Mouse (Mus musculus) neural tube, embryonic 13.5 days (tissue): ENCODE measurements around the gene Tm7sf2. TPM values are rescaled to one million over a fixed set of nuclear protein-coding genes. Genes with fewer than 3 reads are reported as not detected.

ENCODE experiments used
- ATAC-seq: fragments of 200-750 bp; cut with Nextera tagmentation; 2 replicates; pipeline ENCODE4 v1.8.0; 2017; ENCODE audit warnings: low read depth, mild to moderate bottlenecking, moderate TSS enrichment, moderate library complexity
- H3K27ac ChIP-seq: fragments of 300-500 bp; sonication (generic); replicated peaks from 2 replicates; pipeline ENCODE4 v1.5.1; 2015; ENCODE audit warnings: moderate library complexity, mild to moderate bottlenecking, inconsistent platforms
- H3K27me3 ChIP-seq: fragments of 300-500 bp; sonication (generic); 2 replicates; pipeline ENCODE4 v1.6.1; 2015; ENCODE audit warnings: mild to moderate bottlenecking, inconsistent platforms
- H3K36me3 ChIP-seq: fragments of 300-500 bp; sonication (generic); 2 replicates; pipeline ENCODE4 v1.6.1; 2015; ENCODE audit warnings: mild to moderate bottlenecking, inconsistent platforms
- H3K4me1 ChIP-seq: fragments of 300-500 bp; sonication (generic); replicated peaks from 2 replicates; pipeline ENCODE4 v1.6.1; 2015; ENCODE audit warnings: inconsistent platforms
- H3K4me2 ChIP-seq: fragments of 300-500 bp; sonication (generic); 2 replicates; pipeline ENCODE4 v1.6.1; 2015; ENCODE audit warnings: inconsistent platforms, mild to moderate bottlenecking, moderate library complexity
- H3K4me3 ChIP-seq: fragments of 300-500 bp; sonication (generic); 2 replicates; pipeline ENCODE4 v1.5.1; 2015; ENCODE audit warnings: mild to moderate bottlenecking, inconsistent platforms
- H3K9ac ChIP-seq: fragments of 300-500 bp; sonication (generic); 2 replicates; pipeline ENCODE4 v1.6.1; 2015; ENCODE audit warnings: moderate library complexity, mild to moderate bottlenecking, inconsistent platforms
- H3K9me3 ChIP-seq: fragments of 300-500 bp; sonication (generic); 2 replicates; pipeline ENCODE4 v1.6.1; 2016; ENCODE audit warnings: inconsistent platforms
- WGBS: fragments of 180-500 bp; shearing (Covaris S2); methylation state at CpG from one replicate; pipeline ENCODE4 v1.1.7; 2015; 5-methylcytosine and 5-hydroxymethylcytosine counted together
- polyA plus RNA-seq: library from polyadenylated mRNA; unstranded; fragments of >200 nt; fragmentation: Nextera tagmentation; extraction: Ambion mirVana; gene quantifications from 2 replicates; pipeline ENCODE4 v1.2.1, GENCODE M21; 2015

Gene Tm7sf2
- polyA plus RNA-seq, 1 experiment from 2014 or later = 49.6 TPM

- Histone ChIP-seq H3K4me1 (peaks cover 50% of the 10 kb centered on the region), H3K27ac (peak overlapping the region; percentile 95), H3K4me2 (peak overlapping the region; percentile 95), H3K9ac (peak overlapping the region; percentile 86), H3K27me3 (no peaks in the 10 kb centered on the region), H3K36me3 (peaks cover 34% of the 10 kb centered on the region), H3K4me3 (peak overlapping the region; percentile 59), H3K9me3 (no peaks in the 10 kb centered on the region)
- 26% methylated on average over 5 of the region's 5 CpGs for WGBS
- peak; percentile 8; the same call in 1 of the 2 replicates for ATAC-seq
Measured at GRCm38 (mm10) chr19:6066571-6066970, 1.6 kb downstream of the Tm7sf2 start.

- 0 out of 2 replicates have a peak overlapping the region, but pooled peaks have one; percentile 88 for H3K4me3 ChIP-seq
- peaks cover 19% of the 10 kb centered on the region for H3K36me3 ChIP-seq
- H3K4me2 ChIP-seq = peak overlapping the region; percentile 100
- no peaks in the 10 kb centered on the region for H3K27me3 ChIP-seq
- 93% methylated on average over 6 of the region's 6 CpGs for WGBS
- ATAC-seq = no peak
- H3K9ac ChIP-seq = peak overlapping the region; percentile 97
- H3K27ac ChIP-seq = no peak overlapping the region
- peaks cover 63% of the 10 kb centered on the region for H3K4me1 ChIP-seq
- no peaks in the 10 kb centered on the region for H3K9me3 ChIP-seq
Measured at GRCm38 (mm10) chr19:6063081-6063480, 5.1 kb downstream of the Tm7sf2 start.

GRCm38 (mm10) chr19:6062418-6062817 is 5.8 kb downstream of the Tm7sf2 start:
- no peaks in the 10 kb centered on the region for H3K9me3 ChIP-seq
- WGBS = 69% methylated on average over 5 of the region's 5 CpGs
- ATAC-seq = no peak
- H3K27ac ChIP-seq = peak overlapping the region; percentile 94; the same call in 1 of the 2 replicates
- peak overlapping the region; percentile 100 for H3K4me2 ChIP-seq
- H3K27me3 ChIP-seq = no peaks in the 10 kb centered on the region
- peaks cover 19% of the 10 kb centered on the region for H3K36me3 ChIP-seq
- peaks cover 58% of the 10 kb centered on the region for H3K4me1 ChIP-seq
- peak overlapping the region; percentile 88 for H3K4me3 ChIP-seq
- peak overlapping the region; percentile 97 for H3K9ac ChIP-seq

GRCm38 (mm10) chr19:6061641-6062302 is 6.4 kb downstream of the Tm7sf2 start:
- no peaks in the 10 kb centered on the region for H3K9me3 ChIP-seq
- H3K4me2 ChIP-seq = peak overlapping the region; percentile 100
- peak overlapping the region; percentile 94 for H3K27ac ChIP-seq
- peak overlapping the region; percentile 97 for H3K9ac ChIP-seq
- H3K36me3 ChIP-seq = peaks cover 19% of the 10 kb centered on the region
- no peaks in the 10 kb centered on the region for H3K27me3 ChIP-seq
- ATAC-seq = peak; percentile 2; the same call in 1 of the 2 replicates
- peaks cover 55% of the 10 kb centered on the region for H3K4me1 ChIP-seq
- peak overlapping the region; percentile 88 for H3K4me3 ChIP-seq
- 2% methylated on average over 44 of the region's 44 CpGs for WGBS

- Histone ChIP-seq H3K9ac (peak within 1 kb of the TSS; percentile 97), H3K9me3 (no peaks in the 10 kb centered on the region), H3K27ac (peak within 1 kb of the TSS; percentile 94), H3K36me3 (peaks cover 19% of the 10 kb centered on the region), H3K4me3 (peak within 1 kb of the TSS; percentile 88), H3K4me1 (peaks cover 55% of the 10 kb centered on the region), H3K4me2 (peak within 1 kb of the TSS; percentile 100), H3K27me3 (no peaks in the 10 kb centered on the region)
- ATAC-seq = peak; percentile 70
- under 1% methylated on average over 58 of the region's 58 CpGs for WGBS
Measured at GRCm38 (mm10) chr19:6061021-6061533, 7.1 kb downstream of the Tm7sf2 start, which contains the start of gene Znhit2. Znhit2 (plus strand) TSS chr19:6061192.

GRCm38 (mm10) chr19:6058966-6059365 is 9.2 kb downstream of the Tm7sf2 start:
- no peaks in the 10 kb centered on the region for H3K27me3 ChIP-seq
- no peaks in the 10 kb centered on the region for H3K9me3 ChIP-seq
- ATAC-seq = no peak
- peak overlapping the region; percentile 92 for H3K4me3 ChIP-seq
- peaks cover 50% of the 10 kb centered on the region for H3K4me1 ChIP-seq
- H3K4me2 ChIP-seq = peak overlapping the region; percentile 86
- peaks cover 39% of the 10 kb centered on the region for H3K36me3 ChIP-seq
- 87% methylated on average over 5 of the region's 5 CpGs for WGBS
- peak overlapping the region; percentile 96; the same call in 1 of the 2 replicates for H3K9ac ChIP-seq
- no peak overlapping the region for H3K27ac ChIP-seq

- WGBS = 32% methylated on average over 5 of the region's 5 CpGs
- Histone ChIP-seq H3K9me3 (no peaks in the 10 kb centered on the region), H3K27me3 (no peaks in the 10 kb centered on the region), H3K4me3 (peak overlapping the region; percentile 92), H3K4me2 (peak overlapping the region; percentile 86), H3K9ac (peak overlapping the region; percentile 96), H3K27ac (peak overlapping the region; percentile 87; the same call in 1 of the 2 replicates), H3K4me1 (peaks cover 47% of the 10 kb centered on the region), H3K36me3 (peaks cover 43% of the 10 kb centered on the region)
- ATAC-seq = no peak
Measured at GRCm38 (mm10) chr19:6058513-6058912, 9.7 kb downstream of the Tm7sf2 start.

GRCm38 (mm10) chr19:6057313-6058096 is 10.7 kb downstream of the Tm7sf2 start, which contains the start of the genes Mrpl49 and Fau:
Mrpl49 (minus strand) TSS chr19:6057785.
Fau (plus strand) TSS chr19:6057844.
- peak; percentile 86 for ATAC-seq
- under 1% methylated on average over 62 of the region's 63 CpGs for WGBS
- Histone ChIP-seq H3K27me3 (no peaks in the 10 kb centered on the region), H3K4me1 (peaks cover 37% of the 10 kb centered on the region), H3K36me3 (peaks cover 49% of the 10 kb centered on the region), H3K27ac (peak within 1 kb of the TSS; percentile 87), H3K4me3 (peak within 1 kb of the TSS; percentile 92), H3K9me3 (no peaks in the 10 kb centered on the region), H3K4me2 (peak within 1 kb of the TSS; percentile 87), H3K9ac (peak within 1 kb of the TSS; percentile 96)

- WGBS = 64% methylated on average over 4 of the region's 4 CpGs
- Histone ChIP-seq H3K27me3 (no peaks in the 10 kb centered on the region), H3K4me2 (peak overlapping the region; percentile 87), H3K4me1 (peaks cover 29% of the 10 kb centered on the region), H3K4me3 (peak overlapping the region; percentile 92), H3K9me3 (no peaks in the 10 kb centered on the region), H3K9ac (peak overlapping the region; percentile 96), H3K36me3 (peaks cover 57% of the 10 kb centered on the region), H3K27ac (no peak overlapping the region)
- ATAC-seq = no peak
Measured at GRCm38 (mm10) chr19:6056696-6057095, 11.5 kb downstream of the Tm7sf2 start.

GRCm38 (mm10) chr19:6054296-6054695 is 13.9 kb downstream of the Tm7sf2 start:
- Histone ChIP-seq H3K27ac (no peak overlapping the region), H3K9ac (no peak overlapping the region), H3K4me1 (peaks cover 21% of the 10 kb centered on the region), H3K4me3 (no peak overlapping the region), H3K36me3 (peaks cover 72% of the 10 kb centered on the region), H3K4me2 (no peak overlapping the region), H3K27me3 (no peaks in the 10 kb centered on the region), H3K9me3 (no peaks in the 10 kb centered on the region)
- 92% methylated on average over 5 of the region's 5 CpGs for WGBS
- ATAC-seq = no peak

GRCm38 (mm10) chr19:6052516-6052915 is 15.7 kb downstream of the Tm7sf2 start:
- Histone ChIP-seq H3K9ac (0 out of 2 replicates have a peak overlapping the region, but pooled peaks have one; percentile 22), H3K27me3 (no peaks in the 10 kb centered on the region), H3K4me3 (no peak overlapping the region), H3K4me1 (peaks cover 25% of the 10 kb centered on the region), H3K27ac (no peak overlapping the region), H3K4me2 (no peak overlapping the region), H3K9me3 (no peaks in the 10 kb centered on the region), H3K36me3 (peaks cover 80% of the 10 kb centered on the region)
- no peak for ATAC-seq
- 81% methylated on average over 7 of the region's 7 CpGs for WGBS
